Mouse (Mus musculus): ENCODE measurements around the gene Ccdc169. TPM values are rescaled to one million over a fixed set of nuclear protein-coding genes. Genes with fewer than 3 reads are reported as not detected.
A peak's percentile ranks its signal among the peaks of the same experiment; 100 is the strongest.

The Ccdc169 gene
- total RNA-seq, 2 experiments from 2014 or later, result 0.10 to 0.11 TPM

- TF ChIP-seq CTCF (IDR thresholded peaks at IDR 0.05), result no peak
- intact Hi-C loops (cut with DNase I), result no loop called here
- DNase-seq, result no peak
- no peak overlapping the region for H3K27ac ChIP-seq
- H3K4me3 ChIP-seq, result no peak overlapping the region
Measured at GRCm38 (mm10) chr3:55139837-55140236, 2.7 kb downstream of the Ccdc169 start.

GRCm38 (mm10) chr3:55141401-55141800 lies 4.3 kb downstream of the Ccdc169 start:
- no peak overlapping the region for H3K4me3 ChIP-seq
- DNase-seq, result no peak
- no peak overlapping the region for H3K27ac ChIP-seq
- intact Hi-C loops (cut with DNase I), result no loop called here
- TF ChIP-seq CTCF (IDR thresholded peaks at IDR 0.05), result no peak

GRCm38 (mm10) chr3:55144916-55145315 lies 7.8 kb downstream of the Ccdc169 start:
- TF ChIP-seq CTCF (IDR thresholded peaks at IDR 0.05), result no peak
- no peak for DNase-seq
- no peak overlapping the region for H3K27ac ChIP-seq
- intact Hi-C loops (cut with DNase I), result no loop called here
- H3K4me3 ChIP-seq, result no peak overlapping the region

GRCm38 (mm10) chr3:55146441-55146840 lies 9.3 kb downstream of the Ccdc169 start:
- intact Hi-C loops (cut with DNase I), result no loop called here
- H3K4me3 ChIP-seq, result no peak overlapping the region
- no peak overlapping the region for H3K27ac ChIP-seq
- DNase-seq, result no peak
- TF ChIP-seq CTCF (IDR thresholded peaks at IDR 0.05), result no peak

- intact Hi-C loops (cut with DNase I), result no loop called here
- no peak for TF ChIP-seq CTCF (IDR thresholded peaks at IDR 0.05)
- H3K4me3 ChIP-seq, result no peak overlapping the region
- H3K27ac ChIP-seq, result no peak overlapping the region
- DNase-seq, result no peak
Measured at GRCm38 (mm10) chr3:55147156-55147555, 10.0 kb downstream of the Ccdc169 start.

- intact Hi-C loops (cut with DNase I), result no loop called here
- H3K27ac ChIP-seq, result no peak overlapping the region
Measured at GRCm38 (mm10) chr3:55148091-55148490, 11.0 kb downstream of the Ccdc169 start.

GRCm38 (mm10) chr3:55151656-55152433 lies 14.7 kb downstream of the Ccdc169 start:
- H3K4me3 ChIP-seq, result no peak overlapping the region
- intact Hi-C loops (cut with DNase I), result loop anchor here (2.0 kb wide), 1 partner anchor 71 kb away; no protein-coding TSS in a partner anchor
- H3K27ac ChIP-seq, result no peak overlapping the region
- peak; percentile 92 for TF ChIP-seq CTCF (IDR thresholded peaks at IDR 0.05)
- peak; percentile 58 for DNase-seq

More at GRCm38 (mm10) chr3:55148091-55148490, 11.0 kb downstream of the Ccdc169 start:
- H3K4me3 ChIP-seq, result no peak overlapping the region
- no peak for DNase-seq
- TF ChIP-seq CTCF (IDR thresholded peaks at IDR 0.05), result no peak

- DNase-seq, result no peak
- TF ChIP-seq CTCF (IDR thresholded peaks at IDR 0.05), result peak; percentile 63
- Histone ChIP-seq H3K27ac (no peak overlapping the region), H3K4me3 (no peak overlapping the region)
- intact Hi-C loops (cut with DNase I), result loop anchor here (1.0 to 2.0 kb wide), 2 partner anchors 72 to 201 kb away; no protein-coding TSS in a partner anchor
Measured at GRCm38 (mm10) chr3:55152673-55153334, 15.7 kb downstream of the Ccdc169 start.

GRCm38 (mm10) chr3:55154163-55154562 lies 17.0 kb downstream of the Ccdc169 start:
- H3K4me3 ChIP-seq, result no peak overlapping the region
- intact Hi-C loops (cut with DNase I), result no loop called here
- no peak overlapping the region for H3K27ac ChIP-seq
- TF ChIP-seq CTCF (IDR thresholded peaks at IDR 0.05), result no peak
- DNase-seq, result no peak

GRCm38 (mm10) chr3:55157413-55157812 lies 20.3 kb downstream of the Ccdc169 start:
- TF ChIP-seq CTCF (IDR thresholded peaks at IDR 0.05), result no peak
- no peak for DNase-seq
- H3K27ac ChIP-seq, result no peak overlapping the region
- H3K4me3 ChIP-seq, result no peak overlapping the region
- intact Hi-C loops (cut with DNase I), result no loop called here

GRCm38 (mm10) chr3:55161144-55161543 lies 24.0 kb downstream of the Ccdc169 start:
- intact Hi-C loops (cut with DNase I), result no loop called here
- DNase-seq, result no peak
- TF ChIP-seq CTCF (IDR thresholded peaks at IDR 0.05), result no peak
- H3K27ac ChIP-seq, result no peak overlapping the region
- H3K4me3 ChIP-seq, result no peak overlapping the region

- Histone ChIP-seq H3K27ac (no peak overlapping the region), H3K4me3 (no peak overlapping the region)
- intact Hi-C loops (cut with DNase I), result no loop called here
- DNase-seq, result no peak
- TF ChIP-seq CTCF (IDR thresholded peaks at IDR 0.05), result no peak
Measured at GRCm38 (mm10) chr3:55163510-55163909, 26.4 kb downstream of the Ccdc169 start.

GRCm38 (mm10) chr3:55172478-55172877 lies 35.3 kb downstream of the Ccdc169 start:
- no peak for TF ChIP-seq CTCF (IDR thresholded peaks at IDR 0.05)
- intact Hi-C loops (cut with DNase I), result no loop called here
- no peak for DNase-seq

More at GRCm38 (mm10) chr3:55172478-55172877, 35.3 kb downstream of the Ccdc169 start:
- Histone ChIP-seq H3K27ac (no peak overlapping the region), H3K4me3 (no peak overlapping the region)

Data from gastrocnemius, adult 2 months (tissue).